Mouse (Mus musculus) adrenal gland, postnatal 25 days (tissue): Measurements from ENCODE around the gene 4933415A04Rik. TPM values are rescaled to one million over a fixed set of nuclear protein-coding genes. Genes with fewer than 3 reads are reported as not detected.
A peak's percentile ranks its signal among the peaks of the same experiment; 100 is the strongest.

Experiments
- DNase-seq: peaks from one replicate; pipeline ENCODE4 v3.0.0; 2021; ENCODE audit warnings: mixed read lengths
- total RNA-seq: library from RNA; stranded (reverse); gene quantifications from 2 replicates; pipeline ENCODE4 v1.2.3, GENCODE M21; 2021

Gene 4933415A04Rik
- total RNA-seq, 1 experiment from 2014 or later = 1.1 TPM

GRCm38 (mm10) chr11:43632566-43632965 is 45.7 kb downstream of the 4933415A04Rik start:
- DNase-seq = no peak

- no peak for DNase-seq
Measured at GRCm38 (mm10) chr11:43633165-43633564, 46.3 kb downstream of the 4933415A04Rik start.

- peak; percentile 72 for DNase-seq
Measured at GRCm38 (mm10) chr11:43633658-43634401, 47.0 kb downstream of the 4933415A04Rik start.

GRCm38 (mm10) chr11:43636761-43637160 is 49.9 kb downstream of the 4933415A04Rik start:
- no peak for DNase-seq

GRCm38 (mm10) chr11:43638486-43638885 is 51.6 kb downstream of the 4933415A04Rik start:
- DNase-seq = no peak

Other genes starting within 250 kb of the 4933415A04Rik start
- gene Pttg1, start 160.8 kb upstream of the 4933415A04Rik start, total RNA-seq = 39.1 and 47.9 TPM in 2 replicates
- 41.8 and 48.1 TPM in 2 replicates for gene Slu7, start 153.3 kb upstream of the 4933415A04Rik start, total RNA-seq
- 4.2 and 6.7 TPM in 2 replicates for gene C1qtnf2, start 112.8 kb upstream of the 4933415A04Rik start, total RNA-seq
- gene Ccnjl, start 58.3 kb upstream of the 4933415A04Rik start, total RNA-seq = 3.2 and 3.9 TPM in 2 replicates
- gene Fabp6, start 14.5 kb downstream of the 4933415A04Rik start, total RNA-seq = not detected in 2 replicates
- 37.7 and 43.2 TPM in 2 replicates for gene Pwwp2a, start 95.0 kb downstream of the 4933415A04Rik start, total RNA-seq
- 53.7 and 55.1 TPM in 2 replicates for gene Ttc1, start 161.0 kb downstream of the 4933415A04Rik start, total RNA-seq